Mouse (Mus musculus): ENCODE measurements around the gene Atp11a.

- TF ChIP-seq GATA1 (IDR thresholded peaks at IDR 0.05; ENCODE audit: borderline replicate concordance, low read length) (no peak), FLI1 (IDR thresholded peaks at IDR 0.05; ENCODE audit: low read length) (no peak)
These were observed 8.2 kb downstream of the Atp11a start for GRCm38 (mm10) chr8:12764971-12765370.

All from megakaryocyte, embryonic 14.5 days (primary cell).